Mouse (Mus musculus) adrenal gland, adult 10 weeks (tissue): Measurements from ENCODE around the gene Olfr933. TPM values are rescaled to one million over a fixed set of nuclear protein-coding genes. Genes with fewer than 3 reads are reported as not detected.

Experiments used
- polyA plus RNA-seq: library from polyadenylated mRNA; stranded (reverse); fragments of 350-450 nt; fragmentation: Illumina TruSeq; extraction: RNeasy Lipid Tissue Mini Kit (QIAGEN cat#74804); gene quantifications from one replicate; pipeline ENCODE4 v1.2.3, GENCODE M21; 2014; ENCODE audit warnings: low read depth, low replicate concordance

Gene Olfr933
- not detected for polyA plus RNA-seq

DNA sequence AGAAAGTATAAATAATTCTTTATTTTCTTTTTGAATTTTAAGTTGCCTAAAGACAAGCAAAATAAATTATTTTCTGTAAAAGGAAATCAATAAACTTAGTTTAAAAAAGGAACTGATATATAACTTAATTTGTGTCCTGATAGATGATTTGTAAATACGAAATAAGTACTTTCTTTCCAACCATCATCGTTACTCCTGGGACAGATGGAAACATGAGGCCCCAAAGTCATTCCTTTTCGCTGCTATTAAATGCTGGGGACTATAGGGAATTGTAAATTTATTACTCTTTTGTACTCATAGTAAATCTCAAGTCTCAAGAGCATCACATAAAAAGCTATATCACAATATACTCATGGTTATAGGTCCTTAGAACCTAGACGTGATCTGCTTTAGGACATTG, at the start of gene Olfr933:
Olfr933 (plus strand) TSS at position 301 of the 400 bp plus-strand sequence.

DNA sequence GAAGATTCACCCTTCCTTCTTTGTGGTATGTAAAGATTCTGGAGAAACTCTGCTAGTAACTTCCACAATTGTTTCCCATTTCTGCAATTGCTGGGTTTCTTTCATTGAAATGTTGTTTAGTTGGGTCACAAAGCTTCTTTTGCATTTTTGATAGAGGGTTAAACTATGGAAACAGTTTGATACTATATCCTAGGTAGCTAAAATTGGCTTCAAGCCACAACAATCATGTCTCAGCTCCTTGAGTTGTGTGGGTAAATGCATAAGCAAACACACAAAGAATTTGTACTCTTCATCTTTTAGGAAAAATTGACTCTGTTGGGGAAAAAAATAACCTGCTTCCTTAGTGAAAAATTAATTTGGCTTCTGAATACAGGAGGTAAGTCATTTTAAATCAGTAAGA, 42.6 kb upstream of the Olfr933 start, which contains the start of gene Olfr930:
Olfr930 (plus strand) TSS at position 301 of the 400 bp plus-strand sequence.

DNA sequence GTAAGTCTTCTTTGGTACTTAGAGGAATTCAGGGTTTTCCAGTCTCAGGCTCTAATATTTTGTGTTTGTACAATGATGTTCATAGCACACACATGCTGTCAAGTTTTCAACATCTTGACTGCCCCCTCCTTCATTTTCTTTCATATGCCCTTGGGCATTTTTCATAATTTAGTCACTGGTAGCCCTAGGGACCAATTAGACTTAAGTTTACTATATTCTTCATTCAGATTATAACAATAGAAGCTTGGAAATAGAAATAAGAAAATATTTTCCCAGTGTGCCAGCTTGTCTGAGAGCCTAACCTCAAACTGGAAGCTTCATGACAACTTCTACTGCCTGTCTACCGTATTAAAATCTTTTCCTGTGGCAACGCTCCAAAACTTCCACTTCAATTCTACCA, 16.1 kb downstream of the Olfr933 start, which contains the start of gene Olfr934:
Olfr934 (minus strand) TSS at position 101 of the 400 bp plus-strand sequence.

DNA sequence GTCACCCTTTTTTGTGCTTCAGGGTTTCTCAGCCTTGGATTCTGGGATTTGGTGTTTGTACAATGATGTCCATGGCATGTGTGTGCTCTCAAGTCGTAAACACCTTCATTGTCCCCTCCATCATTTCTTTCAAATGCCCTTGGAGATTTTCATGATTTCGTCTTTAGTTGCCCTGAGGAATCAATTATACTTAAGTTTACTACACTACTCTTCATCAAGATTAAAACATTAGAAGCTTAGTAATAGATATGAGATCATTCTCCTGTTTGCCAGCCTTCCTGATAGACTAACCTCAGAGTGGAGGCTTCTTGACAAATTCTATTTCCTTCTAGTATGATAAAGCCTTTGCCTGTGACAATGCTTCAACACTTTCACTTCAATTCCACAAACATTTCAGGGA, 27.5 kb downstream of the Olfr933 start, which contains the start of gene Olfr935:
Olfr935 (minus strand) TSS at position 101 of the 400 bp plus-strand sequence.

DNA sequence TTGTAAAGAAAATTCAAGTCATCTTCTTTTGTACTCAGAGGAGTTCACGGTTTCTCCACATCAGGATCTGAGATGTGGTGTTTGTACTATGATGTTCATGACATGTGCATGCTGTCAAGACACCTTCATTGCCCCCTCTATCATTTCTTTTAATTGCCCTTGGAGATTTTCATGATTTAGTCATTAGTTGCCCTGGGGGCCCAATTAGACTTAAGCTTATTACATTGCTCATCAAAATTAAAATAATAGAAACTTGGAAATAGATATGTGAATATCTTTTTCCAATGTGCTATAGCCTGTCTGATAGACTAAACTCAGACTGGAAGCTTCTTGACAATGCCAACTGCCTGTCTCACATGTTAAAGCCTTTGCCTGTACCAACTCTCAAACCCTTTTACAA, 51.2 kb downstream of the Olfr933 start, which contains the start of gene Olfr146:
Olfr146 (minus strand) TSS at position 101 of the 400 bp plus-strand sequence.

Other genes with a start within 250 kb of the Olfr933 start
- 2.5 TPM for gene Olfr920, start 220.0 kb upstream of the Olfr933 start, polyA plus RNA-seq
- gene Olfr921, start 199.2 kb upstream of the Olfr933 start, polyA plus RNA-seq = not detected
- not detected for gene Olfr922, start 157.7 kb upstream of the Olfr933 start, polyA plus RNA-seq
- not detected for gene Olfr923, start 145.8 kb upstream of the Olfr933 start, polyA plus RNA-seq
- gene Olfr924, start 127.9 kb upstream of the Olfr933 start, polyA plus RNA-seq = not detected
- gene Olfr26, start 117.3 kb upstream of the Olfr933 start, polyA plus RNA-seq = not detected
- not detected for gene Olfr926, start 95.2 kb upstream of the Olfr933 start, polyA plus RNA-seq
- gene Olfr930, start 42.5 kb upstream of the Olfr933 start, polyA plus RNA-seq = not detected
- gene Olfr934, start 16.0 kb downstream of the Olfr933 start, polyA plus RNA-seq = not detected
- not detected for gene Olfr935, start 27.4 kb downstream of the Olfr933 start, polyA plus RNA-seq
- gene Olfr146, start 51.1 kb downstream of the Olfr933 start, polyA plus RNA-seq = not detected
- gene Olfr937, start 92.6 kb downstream of the Olfr933 start, polyA plus RNA-seq = not detected
- gene Olfr938, start 106.6 kb downstream of the Olfr933 start, polyA plus RNA-seq = not detected
- gene Olfr27, start 155.8 kb downstream of the Olfr933 start, polyA plus RNA-seq = not detected
- not detected for gene Olfr943, start 194.0 kb downstream of the Olfr933 start, polyA plus RNA-seq
- not detected for gene Olfr944, start 229.6 kb downstream of the Olfr933 start, polyA plus RNA-seq